Mouse (Mus musculus) fat pad, adult 2 months (tissue): Measurements from ENCODE around the gene Cys1.
A peak's percentile ranks its signal among the peaks of the same experiment; 100 is the strongest.
"Not testable (repeated sequence)": the region's sequence is repeated elsewhere in the genome, so short reads cannot be mapped to it uniquely, and the experiment has no call there.

Experiments used
- DNase-seq: peaks from one replicate; pipeline ENCODE4 v3.0.0-alpha.2; 2011; ENCODE audit warnings: low read depth, low spot score; ENCODE audit errors: extremely low read depth

Cys1 gene

DNA sequence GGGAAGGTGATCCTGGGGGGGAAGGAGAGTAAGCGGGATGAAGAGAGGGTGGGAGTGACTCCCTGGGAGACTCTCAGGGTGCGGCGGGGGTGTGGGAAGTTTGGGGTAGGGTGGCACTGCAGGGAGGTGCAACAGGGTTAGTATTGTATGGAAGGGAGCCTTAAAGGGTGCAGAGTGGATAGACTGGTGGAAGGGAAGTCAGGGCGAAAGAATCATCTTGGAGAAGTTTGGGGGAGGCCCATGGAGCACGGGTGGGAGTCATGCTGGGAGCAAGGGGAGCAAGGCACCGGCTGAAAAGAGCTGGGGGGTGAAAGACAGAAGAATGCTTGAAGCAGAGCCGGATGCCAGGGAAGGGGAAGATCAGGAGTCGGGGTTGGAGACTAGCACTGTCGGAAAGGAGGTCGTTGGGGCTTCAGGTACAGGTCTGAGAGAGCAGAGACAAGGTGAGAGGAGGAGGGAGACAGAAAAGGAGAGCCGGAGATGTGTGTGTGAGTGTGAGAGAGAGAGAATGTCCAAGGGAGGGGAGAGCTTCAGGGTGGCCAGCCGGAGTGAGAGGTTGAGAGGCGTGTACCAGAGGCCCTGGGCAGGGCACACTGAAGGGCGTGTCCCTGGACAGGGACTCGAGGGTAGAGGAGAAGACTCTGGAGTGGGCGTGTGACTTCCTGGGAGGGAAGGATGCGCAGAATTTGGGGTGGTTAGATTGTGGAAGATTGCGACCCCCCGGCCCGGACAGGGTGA, at the start of gene Cys1:
Gene Cys1, minus strand, starts transcription at position 528 of the 738 bp plus-strand sequence.
- no peak for DNase-seq

DNA sequence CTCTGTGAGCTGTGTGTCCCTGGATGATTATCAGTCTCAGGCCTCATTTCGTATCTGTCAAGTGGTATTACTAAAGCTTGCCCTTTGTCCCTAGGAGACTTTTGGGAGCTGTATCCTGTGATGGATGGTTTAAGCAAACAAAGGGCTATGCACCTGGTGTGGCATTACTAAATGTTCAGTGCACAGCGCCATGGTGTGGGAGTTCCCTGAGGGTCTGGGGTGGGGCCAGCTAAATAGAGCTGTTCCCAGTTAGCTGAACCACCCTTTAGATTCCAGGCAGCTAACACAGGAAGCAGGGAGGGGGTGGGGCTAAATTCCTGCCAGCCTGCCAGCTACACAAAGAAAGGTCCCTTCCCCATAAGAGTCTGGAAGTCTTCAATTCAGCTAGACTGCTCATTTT, 42.8 kb upstream of the Cys1 start:
- DNase-seq: peak; percentile 93

DNA sequence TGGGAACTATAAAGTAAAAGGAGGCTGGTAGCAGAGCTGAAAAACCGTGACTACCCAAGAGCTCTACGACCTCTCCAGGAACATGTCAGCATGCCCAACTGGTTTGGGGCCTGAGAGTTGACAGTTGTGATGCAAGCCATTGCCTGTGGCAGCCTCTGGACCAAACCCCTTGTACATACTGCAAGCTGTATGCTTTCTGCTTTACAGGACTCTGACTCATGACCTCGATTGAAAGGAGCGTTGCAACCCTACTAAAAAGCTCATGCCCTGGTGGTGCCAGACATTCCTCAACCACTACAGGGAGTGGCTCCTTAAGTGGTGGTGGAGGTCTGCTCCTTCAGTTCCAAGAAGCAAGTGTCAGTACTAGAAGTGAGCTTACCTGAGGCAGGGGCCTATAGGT, 42.2 kb upstream of the Cys1 start:
- DNase-seq: peak; percentile 88

DNA sequence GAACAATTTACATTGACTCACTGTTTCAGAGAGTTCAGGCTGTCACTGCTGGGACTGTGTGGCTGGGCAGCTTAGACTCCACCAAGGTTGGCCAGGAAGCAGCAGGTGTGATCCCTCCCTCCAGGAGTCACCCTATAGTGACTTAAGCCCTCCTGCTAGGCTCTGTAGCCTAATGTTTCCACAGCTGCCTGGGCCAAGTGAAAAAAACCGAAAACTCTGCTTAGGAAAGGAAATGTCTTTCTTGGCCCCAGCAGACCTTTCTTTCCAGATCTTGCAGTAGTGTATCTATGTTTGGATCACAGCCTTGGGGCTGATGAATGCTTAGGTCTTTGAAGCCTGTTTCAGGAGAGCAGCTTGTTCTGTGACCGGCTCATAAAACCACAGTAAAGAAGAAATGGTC, 41.8 kb upstream of the Cys1 start:
- DNase-seq: peak; percentile 94

DNA sequence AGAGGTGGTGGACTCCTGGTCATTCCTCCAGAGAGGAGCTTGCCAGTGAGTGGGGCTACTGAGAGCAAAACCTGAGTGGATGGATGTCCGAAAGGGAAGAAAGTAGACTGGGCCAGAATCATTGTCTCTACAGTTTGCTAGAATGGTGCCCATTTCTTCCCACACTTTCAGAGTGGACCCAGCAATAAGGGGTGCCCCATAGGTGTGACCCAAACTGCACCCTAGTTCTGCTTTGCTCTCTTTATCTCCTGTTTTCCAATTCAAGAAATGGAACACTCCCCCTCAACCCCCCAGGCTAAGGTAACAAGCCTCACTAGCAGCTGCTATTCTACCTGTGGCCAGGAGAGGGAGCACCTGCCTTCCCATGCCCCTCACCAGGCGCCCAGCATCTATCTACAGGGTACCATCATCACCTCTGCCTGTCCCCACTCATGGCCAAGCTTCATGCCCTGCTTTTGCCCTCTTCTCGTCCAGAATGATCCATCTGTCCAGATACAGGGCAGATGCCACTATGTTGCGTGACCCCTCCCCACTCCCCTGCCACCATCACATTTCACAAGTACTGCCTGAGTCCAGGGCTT, 35.2 kb upstream of the Cys1 start:
- DNase-seq: no peak

DNA sequence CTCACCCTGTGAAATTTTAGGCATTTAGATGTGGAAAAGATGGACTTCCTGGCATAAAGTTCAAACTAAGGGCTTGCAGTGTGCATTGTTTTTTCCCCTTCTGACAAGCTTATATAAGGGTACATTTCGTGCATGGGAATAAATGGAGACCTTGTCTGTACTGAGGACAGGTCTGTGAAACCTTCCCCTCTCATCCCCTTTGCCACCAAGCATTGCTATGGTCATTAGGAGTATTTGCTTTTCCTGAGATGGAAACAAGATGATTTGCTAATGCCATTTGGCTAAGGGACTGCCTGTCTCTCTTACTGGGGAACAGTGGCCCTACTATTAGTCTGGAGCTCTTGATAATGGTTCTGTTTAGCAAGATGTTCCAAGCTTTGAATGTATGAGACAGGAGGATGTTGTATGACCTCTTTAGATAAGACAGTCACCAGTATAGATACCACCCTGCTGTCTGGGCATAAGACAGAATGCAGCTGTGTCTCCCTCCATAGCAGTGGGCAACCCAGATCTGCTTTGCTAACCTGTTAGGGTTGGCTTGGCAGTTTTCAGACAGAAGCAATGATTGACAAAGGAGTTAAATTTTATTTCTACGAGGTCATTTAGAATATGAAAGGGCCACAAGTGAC, 33.8 kb upstream of the Cys1 start:
- no peak for DNase-seq

DNA sequence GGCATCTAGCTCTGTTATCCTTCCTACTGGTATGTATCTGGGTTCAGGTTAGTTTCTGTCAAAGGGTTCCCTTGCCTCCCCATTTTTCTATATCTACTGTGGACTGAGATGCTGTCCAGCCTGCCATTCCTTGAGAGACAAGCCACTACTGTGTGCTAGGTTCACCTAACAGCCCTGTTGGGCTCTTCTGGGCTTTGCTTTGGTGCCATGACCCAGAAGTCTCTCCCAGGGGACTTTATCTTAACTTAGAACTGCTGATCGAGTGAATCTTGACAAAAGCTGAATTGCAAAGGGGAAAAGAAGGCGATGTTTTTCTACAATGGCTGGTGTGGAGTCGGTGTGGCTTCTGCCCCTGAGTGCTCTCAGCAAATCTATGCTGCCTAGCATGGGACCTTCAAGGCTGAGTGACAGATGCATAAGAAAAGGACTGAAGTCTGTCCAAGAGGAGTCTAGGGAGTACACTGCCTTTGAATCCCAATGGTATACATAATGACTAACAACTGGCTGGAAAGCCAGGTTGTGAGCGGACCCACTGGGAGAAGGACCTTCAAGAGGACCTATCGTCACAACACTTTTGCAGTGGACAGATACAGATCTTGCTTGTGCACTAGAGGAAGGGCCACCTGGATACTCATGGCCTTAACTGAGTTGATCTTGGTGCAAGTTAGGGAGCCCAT, 33.1 kb upstream of the Cys1 start:
- no peak for DNase-seq

DNA sequence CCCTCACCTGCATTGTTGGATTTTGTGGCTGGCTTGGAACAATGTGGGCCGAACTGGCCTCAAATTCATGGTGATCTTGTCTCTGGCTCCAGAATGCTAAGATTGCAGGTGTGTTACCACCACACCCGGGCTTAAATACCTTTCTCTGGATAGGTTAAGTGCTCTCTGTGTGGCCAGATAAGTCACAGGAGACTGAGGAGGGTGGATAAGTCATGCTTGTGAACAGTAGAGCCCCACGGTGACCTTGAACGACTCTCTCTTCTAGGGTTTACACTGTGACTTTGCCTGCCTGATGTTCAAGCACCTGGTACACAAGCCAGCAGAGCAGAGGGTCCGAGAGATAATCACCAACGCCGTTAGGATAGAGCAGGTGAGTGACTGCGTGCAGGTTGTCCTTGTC, 30.8 kb upstream of the Cys1 start:
- DNase-seq: no peak

DNA sequence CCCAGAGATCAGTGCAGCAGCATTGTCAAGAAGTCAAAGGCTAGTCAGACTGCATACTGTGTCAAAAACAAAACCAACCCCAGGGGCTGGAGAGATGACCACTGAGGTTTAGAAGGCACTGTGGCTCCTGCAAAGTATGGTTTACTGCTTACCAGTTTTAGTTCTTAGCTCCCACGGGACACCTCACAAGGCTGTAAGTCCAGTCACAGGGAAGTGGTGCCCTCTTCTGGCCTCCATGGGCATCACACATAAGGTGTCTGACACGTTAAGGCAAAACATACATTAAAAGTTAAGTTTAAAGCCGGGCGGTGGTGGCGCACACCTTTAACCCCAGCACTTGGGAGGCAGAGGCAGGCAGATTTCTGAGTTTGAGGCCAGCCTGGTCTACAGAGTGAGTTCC, 29.1 kb upstream of the Cys1 start:
- no peak for DNase-seq

DNA sequence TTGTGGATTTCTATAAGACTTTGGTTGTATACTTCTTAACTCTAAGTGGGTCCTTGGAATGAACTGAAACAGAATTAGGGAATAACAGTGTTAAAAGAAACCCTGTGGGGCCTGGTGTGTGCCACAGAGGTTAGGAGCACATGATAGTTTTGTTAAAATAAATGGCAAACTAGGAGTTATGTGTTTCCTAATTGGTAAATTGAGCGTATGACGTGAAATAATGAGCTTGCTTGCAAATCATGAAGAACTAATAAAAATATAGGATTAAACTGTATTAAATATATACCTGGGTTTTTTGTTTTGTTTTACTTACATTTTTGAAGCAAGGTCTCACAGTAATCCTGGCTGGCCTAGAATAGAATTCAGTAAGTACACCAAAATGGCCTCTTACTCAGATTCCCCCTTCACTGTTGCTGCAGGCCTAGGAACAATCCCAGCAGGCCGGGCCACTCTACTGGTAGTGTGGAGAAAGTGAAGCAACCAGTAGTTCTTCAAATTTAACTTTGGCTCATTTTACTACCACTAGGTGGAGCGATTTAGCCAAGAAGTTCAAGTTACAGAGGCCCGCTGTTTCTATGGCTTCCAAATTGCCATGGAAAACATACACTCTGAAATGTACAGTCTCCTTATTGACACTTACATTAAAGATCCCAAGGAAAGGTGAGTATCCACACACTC, 28.4 kb upstream of the Cys1 start:
- DNase-seq: no peak

DNA sequence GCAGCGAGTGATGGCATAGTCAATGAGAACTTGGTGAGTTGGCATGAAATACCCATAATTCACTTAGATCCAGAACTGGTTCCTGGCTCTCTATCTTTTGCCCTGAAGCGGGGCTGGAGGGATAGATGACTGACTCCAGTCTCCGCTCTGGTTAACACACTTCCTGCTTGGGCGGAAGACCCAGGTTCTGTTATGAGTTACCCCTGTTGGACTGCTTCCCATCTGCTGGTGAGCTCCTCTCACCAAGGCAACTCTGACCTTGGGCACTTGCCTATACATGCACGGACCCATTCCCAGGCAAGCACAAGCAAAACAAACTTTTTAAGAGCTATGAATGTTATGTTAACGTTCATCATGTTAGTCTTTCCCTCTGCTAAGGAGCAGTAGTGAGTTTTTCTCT, 27.8 kb upstream of the Cys1 start:
- DNase-seq: no peak

DNA sequence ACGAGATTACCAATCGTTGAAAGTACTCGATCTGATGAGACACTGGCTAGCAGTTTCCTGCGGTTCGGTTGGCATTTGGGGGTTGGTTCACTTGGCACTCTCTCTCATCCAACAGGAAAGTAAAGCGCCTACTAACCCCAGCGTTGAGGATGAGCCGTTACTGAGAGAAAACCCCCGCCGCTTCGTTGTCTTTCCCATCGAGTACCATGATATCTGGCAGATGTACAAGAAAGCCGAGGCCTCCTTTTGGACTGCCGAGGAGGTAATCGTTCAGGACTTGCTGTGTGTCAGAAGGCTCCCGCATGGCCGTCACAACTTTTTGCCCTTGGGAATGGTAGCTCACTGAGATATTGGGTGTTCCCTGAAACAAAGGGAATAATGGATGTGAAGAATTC, 27.2 kb upstream of the Cys1 start:
- DNase-seq: no peak

DNA sequence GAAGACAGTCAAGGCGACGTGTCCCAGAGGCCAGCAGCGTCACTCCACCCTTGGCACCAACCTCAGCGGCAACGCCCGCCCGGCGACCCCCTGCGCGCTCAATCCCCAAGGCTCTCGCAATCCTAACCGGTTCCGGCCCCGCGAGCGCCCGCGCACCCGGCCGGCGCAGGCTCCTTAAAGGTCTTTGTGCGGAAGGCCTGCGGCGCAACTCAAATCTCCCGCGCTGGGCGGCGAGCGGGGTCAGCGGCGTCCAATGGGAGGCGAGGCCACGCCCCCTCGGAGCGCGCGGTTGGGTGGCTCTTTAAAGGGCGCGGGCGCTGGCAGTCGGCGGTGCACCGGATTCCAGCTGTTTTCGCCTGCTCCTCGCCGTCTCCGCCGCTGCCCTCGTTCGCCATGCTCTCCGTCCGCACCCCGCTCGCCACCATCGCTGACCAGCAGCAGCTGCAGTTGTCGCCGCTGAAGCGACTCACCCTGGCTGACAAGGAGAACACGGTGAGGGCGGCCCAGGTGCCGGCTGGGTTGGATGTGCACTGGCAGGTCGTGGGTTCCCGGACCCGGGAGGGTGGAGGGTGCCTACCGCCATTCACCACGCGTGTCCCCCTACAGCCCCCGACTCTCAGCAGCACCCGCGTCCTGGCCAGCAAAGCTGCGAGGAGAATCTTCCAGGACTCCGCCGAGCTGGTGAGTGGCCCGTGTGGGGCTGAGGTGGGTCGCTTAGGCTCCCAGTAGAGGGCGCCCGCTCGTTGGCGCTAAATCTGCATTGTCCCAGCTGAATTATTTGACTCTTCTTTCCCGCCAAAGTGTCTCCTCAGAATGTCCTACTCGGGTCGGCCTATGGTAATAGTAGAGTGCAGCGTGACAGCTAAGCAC, 26.6 kb upstream of the Cys1 start, which contains the start of gene Rrm2:
Gene Rrm2, plus strand, starts transcription at position 288 of the 870 bp plus-strand sequence.
- no peak for DNase-seq

DNA sequence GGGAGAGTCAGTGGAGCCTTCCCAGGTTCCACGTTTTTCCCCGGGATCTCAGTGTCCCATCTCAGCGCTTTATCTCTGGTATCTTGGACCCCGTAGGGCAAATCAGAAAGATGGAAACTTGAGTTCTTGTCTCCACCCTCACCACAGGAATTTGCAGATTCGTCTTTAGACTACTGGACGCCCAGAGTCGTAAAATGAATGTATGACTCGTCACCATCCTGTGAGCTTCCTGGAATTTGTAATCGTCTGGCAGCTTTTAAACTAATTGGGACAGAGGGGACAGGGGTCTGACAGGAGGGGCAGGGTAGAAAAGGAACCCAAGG, 25.8 kb upstream of the Cys1 start:
- no peak for DNase-seq

DNA sequence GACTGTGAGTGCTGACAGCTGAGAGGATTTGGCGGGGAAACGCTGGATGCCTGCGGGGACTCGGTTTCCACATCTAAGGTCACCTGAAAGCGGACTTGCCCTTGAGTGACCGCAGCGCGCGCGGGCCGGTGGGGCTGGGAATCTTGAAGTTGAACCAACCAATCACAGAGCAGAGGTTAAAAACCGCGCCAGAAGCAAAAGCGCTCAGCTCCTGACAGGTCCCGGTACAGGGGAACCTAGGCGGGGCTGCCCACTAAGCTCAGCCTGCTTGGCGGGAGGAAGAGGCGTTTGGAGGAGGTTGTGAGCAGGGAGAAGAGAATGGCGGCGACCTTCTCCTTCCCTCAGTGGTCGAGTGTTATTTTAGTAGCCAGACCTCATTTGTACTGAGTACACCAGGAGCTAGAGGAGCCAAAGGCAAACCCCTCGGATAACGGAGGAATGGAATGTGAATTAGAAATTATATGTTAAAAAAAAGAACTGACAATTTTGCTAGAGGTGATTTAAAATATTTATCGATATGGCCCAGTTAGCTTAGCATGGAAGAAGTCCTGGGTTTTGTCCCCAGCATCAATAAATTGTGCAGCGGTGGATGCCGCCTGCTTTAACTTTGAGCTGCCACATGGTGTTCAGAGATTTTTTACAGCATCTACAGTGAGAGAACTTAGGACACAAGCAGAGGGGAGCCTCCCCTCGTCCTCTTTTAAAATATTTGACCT, 25.3 kb upstream of the Cys1 start:
- DNase-seq: no peak

DNA sequence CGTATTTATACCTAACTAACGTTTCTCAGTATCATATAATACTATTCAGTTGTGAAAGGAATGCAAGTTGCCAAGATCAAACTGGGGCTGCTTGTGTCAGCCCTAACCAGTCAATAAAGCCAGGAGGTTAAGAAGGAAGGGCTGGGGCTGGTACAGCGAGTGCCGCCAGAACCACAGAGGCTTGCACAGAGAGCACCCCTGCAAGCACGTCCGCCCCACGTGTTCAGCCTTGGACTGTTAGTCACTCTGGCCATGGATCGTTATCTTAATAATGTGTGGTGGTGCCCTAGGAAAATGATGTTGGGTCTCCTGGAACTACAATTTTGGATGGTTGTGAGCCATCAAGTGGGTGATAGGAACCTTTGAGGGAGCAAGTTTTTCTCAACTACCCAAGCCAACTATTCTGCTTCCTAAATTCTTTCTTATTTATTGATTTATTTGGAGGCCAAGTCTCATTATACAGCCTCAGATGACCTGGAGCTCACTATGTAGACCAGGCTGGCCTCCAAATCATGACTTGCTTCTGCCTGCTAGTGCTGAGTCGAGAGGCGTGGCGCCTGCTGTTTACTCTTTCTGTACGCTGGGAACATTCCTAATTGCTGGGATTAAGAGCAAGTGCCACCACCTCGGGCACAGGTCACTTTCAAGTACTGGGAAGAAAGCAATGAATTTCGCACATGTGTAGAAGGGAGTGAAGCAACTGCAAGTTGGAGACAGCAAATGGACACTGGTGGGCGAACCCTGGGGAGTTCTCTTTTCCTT, 24.1 kb upstream of the Cys1 start:
- peak; percentile 84 for DNase-seq

DNA sequence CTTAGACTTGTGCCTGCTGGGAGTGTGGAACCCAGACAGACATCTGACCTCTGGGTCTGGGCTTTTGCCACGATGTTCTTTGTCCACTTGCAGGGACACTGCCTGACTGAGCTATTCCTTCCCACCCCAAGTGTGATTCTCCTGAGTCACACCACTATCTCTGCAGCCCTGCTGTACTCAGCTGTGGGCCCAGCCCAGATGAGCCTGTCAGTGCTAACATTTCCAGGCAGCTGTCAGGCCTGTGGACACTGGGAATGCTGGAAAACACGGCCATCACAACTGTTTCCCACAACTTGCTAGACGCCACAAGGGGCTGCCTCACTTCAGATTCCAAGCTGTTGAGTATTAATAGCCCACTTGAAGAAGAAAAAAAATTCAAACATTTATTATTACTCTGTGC, 21.4 kb upstream of the Cys1 start:
- no peak for DNase-seq

DNA sequence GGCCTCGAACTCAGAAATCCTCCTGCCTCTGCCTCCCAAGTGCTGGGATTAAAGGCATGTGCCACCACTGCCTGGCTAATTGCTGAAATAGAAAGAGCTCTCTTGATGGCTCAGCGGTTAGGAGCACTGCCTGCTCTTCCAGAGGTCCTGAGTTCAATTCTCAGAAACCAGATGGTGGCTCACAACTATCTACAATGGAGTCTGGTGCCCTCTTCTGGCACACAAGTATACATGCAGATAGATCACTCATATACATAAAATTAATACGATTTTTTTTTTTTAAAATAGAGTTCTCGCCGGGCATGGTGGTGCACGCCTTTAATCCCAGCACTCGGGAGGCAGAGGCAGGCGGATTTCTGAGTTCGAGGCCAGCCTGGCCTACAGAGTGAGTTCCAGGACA, 20.0 kb upstream of the Cys1 start:
- not testable (repeated sequence) for DNase-seq

DNA sequence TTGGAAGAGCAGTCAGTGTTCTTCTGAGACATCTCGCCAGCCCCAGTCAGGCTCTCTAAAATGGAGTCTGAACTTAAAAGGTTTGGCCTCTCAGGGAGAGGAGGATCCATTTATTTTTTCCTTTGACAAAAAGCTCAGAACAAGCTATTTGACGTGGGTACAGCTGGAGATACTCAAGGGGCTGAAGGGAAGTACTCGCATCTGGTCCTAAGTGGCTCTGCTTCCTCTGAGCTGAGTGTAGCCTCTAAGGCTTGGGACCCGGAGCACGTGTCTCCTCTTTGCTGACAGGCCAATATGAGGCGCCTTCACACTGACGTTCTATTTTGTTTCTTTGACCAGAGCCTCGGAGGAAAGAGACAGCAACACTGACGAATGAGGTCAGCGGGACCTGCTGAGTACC, 18.0 kb upstream of the Cys1 start:
- no peak for DNase-seq
